Mouse (Mus musculus) layer of hippocampus, postnatal 14 days (tissue): ENCODE data around the gene Usf3. TPM values are rescaled to one million over a fixed set of nuclear protein-coding genes. Genes with fewer than 3 reads are reported as not detected.

ENCODE experiments used
- DNase-seq, 2 experiments: peaks; one replicate each; pipeline ENCODE4 v3.0.0; 2021 to 2022; ENCODE audit warnings: low spot score in 2 of 2, mixed read lengths in 1 of 2
- long read RNA-seq, 2 experiments: library from polyadenylated mRNA; stranded (forward); transcript quantifications; one replicate each; pipeline ENCODE4 v2.0.0; 2021
- total RNA-seq, 2 experiments: library from RNA; stranded (reverse); gene quantifications; 2 replicates each; pipeline ENCODE4 v1.2.3; 2021

Gene Usf3
- 10 to 100 TPM; 39.4 to 42.0 TPM for total RNA-seq
- long read RNA-seq, experiment 1, partial matches to known transcripts: 0 of 2 reads
- long read RNA-seq, experiment 1, other reads (novel, unspliced or antisense): 2 of 2 reads
- long read RNA-seq, experiment 2, full-length matches to known transcripts: 2 of 4 reads
- long read RNA-seq, experiment 2, partial matches to known transcripts: 1 of 4 reads
- long read RNA-seq, experiment 2, other reads (novel, unspliced or antisense): 1 of 4 reads

GRCm38 (mm10) chr16:44173155-44173941 lies at the start of gene Usf3:
Gene Usf3 (plus strand): TSS chr16:44173246.
- peak; percentile 41 to 51 for DNase-seq

- DNase-seq: no peak
These were observed 49.3 kb upstream of the Usf3 start for GRCm38 (mm10) chr16:44123786-44124185.

- DNase-seq: no peak
These were observed 48.3 kb upstream of the Usf3 start for GRCm38 (mm10) chr16:44124713-44125112.

- no peak for DNase-seq
These were observed 47.6 kb upstream of the Usf3 start for GRCm38 (mm10) chr16:44125436-44125835.

- DNase-seq: no peak
These were observed 46.6 kb upstream of the Usf3 start for GRCm38 (mm10) chr16:44126437-44126836.

GRCm38 (mm10) chr16:44132300-44132699 lies 40.7 kb upstream of the Usf3 start:
- DNase-seq: no peak

GRCm38 (mm10) chr16:44133187-44133586 lies 39.9 kb upstream of the Usf3 start:
- DNase-seq: no peak

- DNase-seq: no peak
These were observed 36.5 kb upstream of the Usf3 start for GRCm38 (mm10) chr16:44136511-44137021.

- DNase-seq: peak in 1 of 2 experiments; percentile 28
These were observed 34.6 kb upstream of the Usf3 start for GRCm38 (mm10) chr16:44138377-44138978.

- peak; percentile 91 to 96 for DNase-seq
These were observed 34.0 kb upstream of the Usf3 start for GRCm38 (mm10) chr16:44138979-44139535.

- peak; percentile 87 to 95 for DNase-seq
These were observed 33.4 kb upstream of the Usf3 start, which contains the start of the genes Atp6v1a and Naa50 for GRCm38 (mm10) chr16:44139536-44140185. Gene Atp6v1a (minus strand): TSS chr16:44139705. Gene Naa50 (plus strand): TSS chr16:44139830.

- DNase-seq: peak; percentile 62 to 77
These were observed 32.8 kb upstream of the Usf3 start for GRCm38 (mm10) chr16:44140186-44140787.

GRCm38 (mm10) chr16:44141483-44141882 lies 31.6 kb upstream of the Usf3 start:
- no peak for DNase-seq

- DNase-seq: no peak
These were observed 23.9 kb upstream of the Usf3 start for GRCm38 (mm10) chr16:44149002-44149767.

- DNase-seq: no peak
These were observed 18.5 kb upstream of the Usf3 start for GRCm38 (mm10) chr16:44154497-44155057.

GRCm38 (mm10) chr16:44159325-44159724 lies 13.7 kb upstream of the Usf3 start:
- DNase-seq: no peak

- DNase-seq: no peak
These were observed 9.2 kb upstream of the Usf3 start for GRCm38 (mm10) chr16:44163831-44164230.

GRCm38 (mm10) chr16:44165182-44165581 lies 7.9 kb upstream of the Usf3 start:
- DNase-seq: no peak

- DNase-seq: no peak
These were observed 4.1 kb upstream of the Usf3 start for GRCm38 (mm10) chr16:44168990-44169389.
